Mouse (Mus musculus): ENCODE data around the gene Cdc14b.

Cdc14b gene

DNA sequence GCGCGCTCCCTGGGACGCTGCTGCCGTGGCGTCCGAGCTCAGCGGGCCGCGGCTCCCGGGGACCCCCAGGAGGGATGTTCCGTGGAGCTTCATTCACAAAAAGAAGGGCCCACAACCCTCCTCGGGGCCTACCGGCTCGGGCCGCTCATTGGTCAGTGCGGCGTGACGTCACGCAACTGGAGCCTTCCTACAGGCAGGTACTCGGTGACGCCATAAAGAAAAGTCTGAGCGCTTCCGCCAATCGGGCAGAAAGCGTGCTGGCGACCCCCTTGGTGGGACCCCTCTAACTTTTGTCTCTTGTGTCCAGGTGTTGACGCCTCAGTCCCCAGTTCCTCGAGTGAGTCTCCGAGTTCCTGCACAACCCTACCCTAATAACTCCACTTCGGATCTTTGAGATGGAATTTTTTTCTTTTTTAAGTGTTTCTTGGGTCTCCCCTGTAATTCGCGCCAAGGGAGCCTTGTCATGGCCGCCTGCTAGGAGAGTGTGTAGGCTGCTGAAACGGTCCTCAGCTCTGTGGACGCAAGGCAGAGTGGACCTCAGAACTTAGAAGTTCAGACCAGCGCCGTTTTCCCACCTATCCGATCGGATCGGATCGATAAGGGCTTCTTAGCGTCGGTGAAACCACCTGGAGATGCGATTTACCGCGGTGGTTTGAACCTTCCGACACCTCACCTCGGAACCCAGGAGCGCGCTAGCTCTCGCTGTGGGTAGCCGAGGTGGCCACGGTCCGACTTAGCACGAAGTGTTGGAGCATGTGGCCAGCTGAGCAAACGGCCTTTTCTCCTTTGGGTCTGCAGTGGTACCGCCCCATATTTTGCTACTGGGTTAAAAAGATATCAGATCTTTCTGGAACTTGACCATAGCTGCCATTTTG lies at the start of gene Cdc14b:
TSS of gene Cdc14b (minus strand) at position 412 of the 875 bp plus-strand sequence.
- peak; percentile 41 for DNase-seq (ENCODE audit: low spot score)

DNA sequence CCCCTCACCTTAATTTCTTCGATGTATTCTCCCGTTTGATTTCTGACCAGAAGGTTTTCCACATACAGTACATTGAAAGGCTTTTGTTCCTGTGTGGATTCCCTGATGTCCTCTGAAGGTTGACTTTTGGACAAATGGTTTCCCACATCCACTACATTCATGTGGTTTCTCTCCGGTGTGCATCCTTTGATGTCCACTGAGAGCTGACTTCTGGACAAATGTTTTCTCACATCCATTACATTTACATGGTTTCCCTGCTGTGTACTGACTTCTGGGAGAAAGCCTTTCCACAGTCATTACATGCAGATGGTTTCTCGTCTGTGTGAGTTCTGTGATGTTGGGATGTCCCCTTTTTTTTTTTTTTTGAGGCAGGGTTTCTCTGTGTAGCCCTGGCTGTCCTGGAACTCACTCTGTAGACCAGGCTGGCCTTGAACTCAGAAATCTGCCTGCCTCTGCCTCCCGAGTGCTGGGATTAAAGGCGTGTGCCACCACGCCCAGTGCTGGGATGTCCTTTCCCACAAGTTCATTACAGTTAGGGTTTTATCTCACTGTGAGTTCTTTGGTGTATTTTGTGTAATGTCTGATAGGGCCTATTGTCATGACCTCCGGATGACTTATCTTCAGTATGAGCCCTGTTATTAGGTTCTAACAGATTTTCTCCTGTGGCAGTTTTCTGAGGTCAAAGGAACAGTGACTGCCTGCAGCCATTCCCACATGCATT lies 47.6 kb upstream of the Cdc14b start:
- DNase-seq (ENCODE audit: low spot score), result no peak

DNA sequence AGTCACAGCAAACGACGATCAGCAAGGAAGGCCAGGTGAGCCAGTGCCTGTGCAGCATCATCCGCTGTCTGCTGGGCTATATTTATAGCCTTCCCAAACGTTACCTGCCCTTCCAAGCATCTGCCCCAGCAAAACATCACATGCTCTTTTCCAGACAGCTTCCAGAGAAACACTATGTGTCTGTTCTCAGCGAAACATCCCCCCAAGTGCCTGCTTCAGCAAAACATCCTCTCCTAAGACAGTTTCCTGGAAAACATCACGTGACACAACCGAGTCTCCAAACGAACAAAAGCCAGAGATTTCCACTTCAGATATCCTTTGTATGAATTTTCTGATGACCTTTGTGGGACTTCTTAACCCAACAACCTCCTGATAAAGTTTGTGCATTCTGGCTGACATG lies 45.2 kb upstream of the Cdc14b start:
- no peak for DNase-seq (ENCODE audit: low spot score)

DNA sequence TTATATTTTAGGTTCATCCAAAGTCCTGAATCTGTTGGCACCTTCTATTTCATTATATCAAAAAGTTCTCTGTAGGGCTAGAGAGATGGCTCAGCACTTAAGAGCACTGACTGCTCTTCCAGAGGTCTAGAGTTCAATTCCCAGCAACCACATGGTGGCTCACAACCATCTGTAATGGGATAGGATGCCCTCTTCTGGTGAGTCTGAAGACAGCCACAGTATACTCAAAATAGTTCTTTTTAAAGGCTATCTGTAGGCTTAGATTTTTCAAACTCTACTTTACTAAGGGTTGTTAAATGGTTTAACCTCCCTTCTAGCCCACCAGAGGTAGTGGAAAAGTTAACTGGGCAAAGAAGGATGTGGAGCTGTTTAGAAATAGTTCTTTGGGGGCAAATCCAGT lies 44.7 kb upstream of the Cdc14b start:
- DNase-seq (ENCODE audit: low spot score), result no peak

DNA sequence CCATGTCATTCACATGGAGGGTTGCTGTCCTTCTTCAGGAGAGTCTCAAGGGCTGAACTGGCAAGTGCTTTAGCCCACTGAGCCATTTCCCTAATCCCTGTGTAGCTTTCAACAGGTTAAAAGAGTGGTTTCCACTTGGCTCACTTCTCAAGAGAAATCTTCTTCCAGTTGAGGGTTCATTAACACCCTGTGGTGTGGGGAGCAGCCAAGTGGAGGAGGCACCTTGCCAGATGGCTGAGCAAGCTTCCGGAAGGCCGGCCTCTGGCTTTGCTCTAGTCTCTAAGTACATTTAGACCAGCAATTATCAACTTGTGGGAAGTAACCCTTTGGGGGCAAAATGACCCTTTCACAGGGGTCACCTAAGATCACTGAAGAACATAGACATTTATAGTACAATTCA lies 43.3 kb upstream of the Cdc14b start:
- DNase-seq (ENCODE audit: low spot score), result no peak

DNA sequence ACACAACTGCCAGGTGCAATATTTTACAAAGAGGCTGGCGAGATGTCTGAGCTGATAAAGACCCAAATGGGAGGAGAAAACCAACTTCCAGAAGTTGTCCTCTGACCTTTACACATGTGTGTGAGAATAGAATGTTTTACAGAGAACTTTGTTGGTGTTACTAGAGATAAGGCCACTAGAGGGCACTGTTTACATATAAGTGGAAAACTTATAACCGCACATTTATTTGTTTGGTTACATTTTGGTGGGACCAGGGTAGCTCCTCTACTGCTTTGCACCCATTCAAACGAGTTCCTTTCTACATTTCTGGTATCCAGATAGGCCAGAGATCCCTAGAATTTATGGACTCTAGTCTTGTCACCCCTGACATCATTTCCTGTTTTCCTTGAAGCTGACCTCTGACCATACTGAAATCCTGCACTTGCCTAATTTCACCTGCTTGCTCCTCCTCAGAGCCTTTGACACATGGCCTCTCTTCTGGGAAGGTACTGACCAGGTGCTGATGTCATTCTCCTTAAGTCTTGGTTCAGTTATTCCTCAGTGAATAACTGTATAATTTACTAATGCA lies 40.5 kb upstream of the Cdc14b start:
- DNase-seq (ENCODE audit: low spot score), result no peak

DNA sequence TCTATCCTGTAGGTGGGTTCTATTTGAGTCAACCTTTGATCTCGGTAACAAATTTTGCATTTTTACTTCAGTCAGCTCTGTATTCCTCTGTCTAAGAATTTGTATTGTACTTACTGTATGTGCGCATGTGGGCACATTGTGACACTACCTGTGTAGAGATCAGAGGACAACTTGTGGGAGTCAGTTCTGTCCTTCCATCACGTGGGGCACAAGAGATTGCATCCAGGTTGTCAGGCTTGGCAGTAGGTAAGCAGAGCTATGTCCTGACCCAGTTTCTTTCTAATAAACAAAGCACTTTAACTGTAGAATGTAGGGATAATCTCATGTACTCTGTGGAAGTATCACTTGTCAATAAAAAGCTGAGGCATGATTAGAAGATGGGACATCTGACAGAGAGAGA lies 39.0 kb upstream of the Cdc14b start:
- no peak for DNase-seq (ENCODE audit: low spot score)

DNA sequence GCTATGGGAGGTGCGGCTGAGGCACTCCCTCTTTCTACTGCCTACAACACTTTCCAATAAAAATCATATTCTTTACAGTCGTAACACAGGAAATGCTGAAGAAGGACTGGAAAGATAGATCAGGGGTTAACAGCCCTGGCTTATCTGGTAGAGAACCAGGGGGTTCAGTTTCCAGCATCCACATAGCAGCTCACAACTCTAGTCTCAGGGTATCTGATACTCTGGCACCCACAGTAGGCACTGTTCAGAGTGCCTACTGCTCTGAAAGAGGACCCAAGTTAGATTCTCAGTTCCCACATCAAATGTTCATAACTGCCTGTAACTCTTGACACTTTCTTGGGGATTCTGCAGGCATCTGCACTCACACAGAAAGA lies 37.8 kb upstream of the Cdc14b start:
- no peak for DNase-seq (ENCODE audit: low spot score)

DNA sequence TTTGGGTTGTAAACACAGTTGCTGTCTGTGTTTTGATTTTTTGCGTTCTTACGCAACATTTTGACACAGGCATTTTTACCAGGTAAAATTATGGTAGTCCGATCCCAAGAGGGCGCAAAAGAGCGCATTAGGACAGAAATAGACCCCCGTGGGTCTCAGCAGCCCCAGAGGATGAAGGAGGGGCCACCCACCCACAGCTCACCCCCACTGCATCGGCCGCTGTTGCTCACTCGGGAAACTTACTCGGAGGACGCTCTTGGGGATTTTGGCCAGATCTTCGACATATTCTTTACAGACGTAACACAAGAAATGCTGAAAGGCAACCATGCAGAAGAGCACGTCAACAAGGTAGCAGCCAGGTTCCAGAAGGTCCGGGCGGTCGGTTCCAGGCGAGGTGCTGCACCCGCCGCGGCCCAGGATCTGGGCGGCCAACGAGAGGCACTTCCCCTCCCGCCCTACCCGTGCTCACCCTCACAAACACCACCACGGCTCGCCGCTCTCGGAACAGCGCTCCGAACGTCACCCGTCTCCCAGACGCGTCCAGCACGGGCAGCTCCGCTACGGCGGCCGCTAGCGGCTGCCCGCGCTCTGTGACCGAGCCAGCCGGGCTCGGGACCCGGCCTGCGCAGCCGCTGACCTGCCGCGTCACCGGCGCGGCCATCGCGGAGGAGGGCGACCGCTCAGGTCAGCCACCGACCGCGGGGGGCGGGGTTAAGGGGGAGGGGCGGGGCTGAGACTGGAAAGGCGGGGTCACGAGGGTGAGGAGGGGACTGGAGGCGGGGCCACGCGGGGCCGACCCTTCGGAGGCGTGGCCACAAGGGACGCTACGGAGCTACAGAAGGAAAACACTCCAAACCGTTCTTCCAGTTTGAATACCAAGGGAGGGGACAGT lies 37.2 kb upstream of the Cdc14b start, which contains the start of gene Aaed1:
TSS of gene Aaed1 (minus strand) at position 687 of the 892 bp plus-strand sequence.
- DNase-seq (ENCODE audit: low spot score), result peak; percentile 81

DNA sequence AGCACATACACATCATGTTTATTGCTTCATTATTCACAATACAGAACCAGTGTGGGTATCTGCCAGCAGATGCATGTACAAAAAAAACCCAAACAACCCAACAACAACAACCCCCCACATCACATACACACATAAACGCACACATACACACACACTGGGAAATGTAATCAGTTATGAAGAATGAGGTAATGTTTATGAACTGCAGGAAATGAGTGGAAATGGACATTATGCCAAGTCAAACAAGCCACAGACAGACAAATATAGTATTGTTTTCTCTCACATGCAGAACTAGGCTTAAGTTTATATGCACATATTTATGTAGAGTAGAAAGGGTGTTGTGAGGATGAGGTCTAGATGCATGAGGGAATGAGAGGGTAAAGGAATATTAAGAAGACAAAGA lies 36.2 kb upstream of the Cdc14b start:
- DNase-seq (ENCODE audit: low spot score), result no peak

DNA sequence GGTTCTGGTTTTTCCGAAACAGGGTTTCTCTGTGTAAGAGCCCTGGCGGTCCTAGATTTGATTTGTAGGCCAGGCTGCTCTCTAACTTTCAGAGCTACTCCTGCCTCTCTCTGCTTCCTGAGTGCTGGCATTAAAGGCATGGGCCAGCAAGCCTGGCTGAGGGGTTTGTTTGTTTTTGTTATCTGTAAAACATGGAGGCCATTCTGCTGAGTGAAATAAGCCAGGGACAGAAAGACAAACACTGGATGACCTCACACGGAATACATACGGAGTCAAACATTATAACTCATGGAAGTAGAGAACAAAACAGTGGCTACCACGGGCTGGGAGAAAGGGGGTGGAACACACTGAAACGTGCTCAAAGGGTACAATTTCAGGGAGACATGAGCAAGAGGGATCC lies 35.5 kb upstream of the Cdc14b start:
- no peak for DNase-seq (ENCODE audit: low spot score)

DNA sequence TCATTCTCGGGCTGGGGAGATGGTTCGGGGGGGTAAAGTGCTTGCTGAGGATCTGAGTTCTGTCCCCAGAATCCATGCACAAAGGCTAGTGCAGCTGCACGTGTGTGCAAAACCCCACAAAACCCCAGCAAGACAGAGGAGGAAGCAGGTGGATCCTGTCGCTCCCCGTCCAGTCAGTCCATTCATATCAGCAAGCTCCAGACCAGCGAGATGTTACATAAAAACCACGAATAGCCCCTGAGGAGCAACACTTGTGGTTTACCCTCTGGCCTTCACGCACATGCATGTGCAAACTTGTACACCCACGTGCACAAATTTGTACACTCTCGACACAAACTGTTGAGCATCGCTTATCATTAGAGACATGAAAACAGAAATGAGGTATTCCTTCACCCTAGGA lies 34.8 kb upstream of the Cdc14b start:
- DNase-seq (ENCODE audit: low spot score), result no peak

DNA sequence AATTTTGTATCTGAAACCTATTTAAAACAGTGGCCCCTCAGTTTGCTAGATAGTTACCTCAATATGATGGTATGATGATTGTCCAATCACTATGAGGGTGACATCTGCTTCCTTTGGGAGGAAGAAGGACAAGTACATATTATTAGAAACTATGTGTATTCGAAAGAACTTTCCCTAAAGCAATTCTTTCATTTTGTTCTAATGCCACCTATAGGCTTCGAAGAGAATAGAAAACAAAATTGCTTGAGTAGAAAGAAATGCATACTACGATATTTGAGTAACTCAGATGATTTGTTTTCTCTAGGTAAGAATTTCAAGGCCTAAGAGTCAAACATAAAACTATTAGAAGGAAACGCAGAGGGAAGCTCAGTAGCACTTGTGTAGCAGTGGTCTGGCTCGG lies 33.9 kb upstream of the Cdc14b start:
- DNase-seq (ENCODE audit: low spot score), result no peak

DNA sequence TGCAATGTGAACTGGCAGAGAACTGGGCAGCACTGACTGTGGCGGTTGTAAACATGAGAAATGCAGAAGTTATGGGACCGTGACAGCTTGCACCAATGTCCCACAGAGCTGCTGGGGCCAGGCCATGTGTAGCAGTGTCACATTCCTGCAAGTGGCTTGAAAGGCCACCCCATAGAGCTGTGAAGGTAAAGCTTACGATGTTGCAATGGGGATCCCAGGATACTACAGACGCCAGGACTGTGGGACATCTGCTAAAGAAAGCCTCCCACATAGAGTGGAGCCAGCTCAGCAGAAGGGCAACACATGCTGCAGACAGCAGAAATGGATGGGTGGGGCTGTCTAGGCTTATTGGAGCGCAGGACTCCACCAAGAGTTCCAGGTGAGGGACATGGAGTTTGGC lies 32.4 kb upstream of the Cdc14b start:
- no peak for DNase-seq (ENCODE audit: low spot score)

DNA sequence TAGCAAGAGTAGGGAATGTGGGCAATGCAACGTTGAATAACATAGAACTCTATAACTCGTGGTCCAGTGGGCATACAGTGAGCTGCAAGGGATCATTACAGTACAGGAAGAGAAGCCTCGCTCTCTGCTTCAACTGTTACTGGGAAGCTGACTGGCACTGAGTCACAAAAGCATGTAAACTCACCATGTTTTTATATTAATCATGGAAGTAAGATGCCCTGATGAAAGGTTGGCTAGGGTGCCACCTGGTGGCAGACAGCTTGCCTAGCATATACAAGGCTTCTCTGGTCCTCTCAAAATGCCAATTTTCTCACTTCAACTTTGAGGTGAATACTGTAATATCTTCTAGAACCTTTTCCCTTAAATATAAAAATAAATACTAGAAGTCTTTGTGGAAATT lies 31.0 kb upstream of the Cdc14b start:
- no peak for DNase-seq (ENCODE audit: low spot score)

DNA sequence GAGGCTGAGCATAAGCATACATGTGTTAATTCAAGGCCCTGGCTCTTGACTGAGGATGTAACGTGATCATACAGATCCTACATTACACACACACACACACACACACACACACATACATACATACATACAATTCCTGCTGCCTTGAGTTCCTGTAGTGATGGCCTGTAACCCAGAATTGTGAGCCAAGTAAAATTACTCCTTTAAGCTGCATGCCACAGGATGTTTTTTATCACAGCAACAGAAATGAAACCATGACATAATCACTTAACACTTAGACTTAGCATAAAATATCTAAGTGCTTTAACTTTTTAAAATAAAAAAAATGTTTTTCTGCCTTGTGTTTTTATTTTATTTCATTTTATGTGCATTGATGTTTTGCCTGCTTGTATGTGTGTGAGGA lies 24.0 kb upstream of the Cdc14b start:
- DNase-seq (ENCODE audit: low spot score), result no peak

DNA sequence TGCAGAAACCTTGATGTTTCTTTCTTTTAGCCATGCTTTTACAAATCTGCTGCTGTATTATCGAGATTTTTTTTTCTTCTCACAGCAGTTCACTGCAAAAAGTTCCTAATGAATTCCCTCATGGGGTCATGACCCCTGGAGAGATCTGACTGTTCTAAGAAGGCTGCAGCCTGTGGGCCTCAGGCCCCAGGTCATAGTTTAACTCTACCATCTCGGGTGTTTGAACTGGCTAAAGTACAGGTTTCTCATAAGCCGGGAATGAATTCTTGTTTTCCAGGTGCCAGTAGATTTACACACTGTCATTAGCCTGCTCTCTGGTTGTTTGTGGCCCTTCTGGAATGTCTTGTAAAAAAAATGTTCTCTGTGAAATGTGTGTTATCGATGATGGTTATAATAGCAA lies 11.7 kb upstream of the Cdc14b start:
- DNase-seq (ENCODE audit: low spot score), result no peak

DNA sequence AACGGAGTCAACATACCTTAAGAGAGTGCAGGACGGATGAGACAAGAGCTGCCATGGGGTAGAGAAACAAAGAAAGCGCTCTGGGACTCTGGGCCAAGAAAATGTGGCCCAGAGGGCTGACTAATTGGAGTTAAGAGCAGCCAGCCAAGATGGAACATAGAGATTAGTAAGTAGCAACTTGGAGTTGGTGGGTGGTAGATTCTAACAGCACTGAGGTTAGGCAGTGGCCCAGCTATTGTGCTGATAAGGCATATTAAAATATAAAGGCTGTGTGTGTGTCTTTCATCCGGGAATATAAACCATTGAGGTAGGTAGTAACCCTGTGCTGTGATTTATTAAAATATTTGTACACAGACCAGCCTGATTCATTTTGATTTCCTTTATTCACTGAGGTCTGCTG lies 11.2 kb upstream of the Cdc14b start:
- DNase-seq (ENCODE audit: low spot score), result no peak

DNA sequence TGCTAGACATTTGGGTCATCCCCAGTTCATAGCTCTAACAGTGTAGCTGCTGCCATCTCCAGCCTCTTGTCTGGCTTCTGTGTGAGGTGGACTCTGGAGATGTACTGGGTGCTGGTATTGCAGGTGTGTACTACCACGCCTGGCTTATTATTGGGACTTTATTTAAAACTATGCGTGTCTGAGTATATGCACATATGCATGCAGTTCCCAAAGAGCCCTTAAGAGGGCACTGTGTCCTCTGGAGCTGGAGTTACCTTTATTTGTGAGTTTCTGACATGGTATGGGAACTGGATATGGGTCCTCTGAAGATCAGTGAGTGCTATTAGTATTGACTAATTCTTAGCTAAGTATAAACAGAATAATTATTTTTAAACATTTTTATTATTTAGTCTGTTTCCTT lies 9.6 kb upstream of the Cdc14b start:
- DNase-seq (ENCODE audit: low spot score), result no peak

DNA sequence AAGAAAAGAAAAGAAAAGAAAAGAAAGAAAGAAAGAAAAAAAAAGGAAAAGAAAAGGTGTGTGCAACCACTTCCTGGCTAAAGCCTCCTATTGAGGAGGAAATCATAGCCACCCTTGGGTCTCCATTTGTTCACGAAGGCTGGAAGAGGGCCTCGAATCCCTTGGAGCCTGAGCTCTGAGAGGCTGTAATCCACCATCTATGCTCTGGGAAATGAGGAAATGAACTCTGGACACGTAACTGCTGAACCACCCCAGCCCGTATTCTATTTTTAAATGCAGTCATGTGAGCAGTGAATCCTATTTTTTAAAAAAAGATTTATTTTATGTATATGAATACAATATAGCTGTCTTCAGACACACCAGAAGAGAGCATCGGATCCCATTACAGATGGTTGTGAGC lies 5.8 kb upstream of the Cdc14b start:
- DNase-seq (ENCODE audit: low spot score), result no peak

DNA sequence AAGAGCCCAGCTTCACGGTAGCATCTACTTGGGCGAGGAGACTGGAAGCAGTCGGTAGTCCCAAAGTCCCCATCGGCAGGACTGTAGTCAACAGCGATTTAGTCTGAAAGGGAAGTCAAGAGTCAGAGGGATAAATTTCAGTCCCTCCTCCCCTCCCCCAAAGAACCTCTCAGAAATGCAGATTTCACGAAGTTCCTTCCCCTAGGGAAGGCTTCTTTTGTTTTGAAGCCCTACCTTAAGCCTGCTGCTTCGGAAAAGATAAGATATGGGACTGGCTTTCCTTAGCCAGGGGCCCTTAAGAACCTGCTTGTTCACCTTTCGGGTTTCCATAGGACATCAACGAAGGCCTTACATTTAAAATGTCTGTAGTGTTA lies 651 bp upstream of the Cdc14b start:
- DNase-seq (ENCODE audit: low spot score), result no peak

Measured in ovary, postnatal 10 days (tissue).